Mouse (Mus musculus): ENCODE measurements around the gene Pptc7.

Gene Pptc7

DNA sequence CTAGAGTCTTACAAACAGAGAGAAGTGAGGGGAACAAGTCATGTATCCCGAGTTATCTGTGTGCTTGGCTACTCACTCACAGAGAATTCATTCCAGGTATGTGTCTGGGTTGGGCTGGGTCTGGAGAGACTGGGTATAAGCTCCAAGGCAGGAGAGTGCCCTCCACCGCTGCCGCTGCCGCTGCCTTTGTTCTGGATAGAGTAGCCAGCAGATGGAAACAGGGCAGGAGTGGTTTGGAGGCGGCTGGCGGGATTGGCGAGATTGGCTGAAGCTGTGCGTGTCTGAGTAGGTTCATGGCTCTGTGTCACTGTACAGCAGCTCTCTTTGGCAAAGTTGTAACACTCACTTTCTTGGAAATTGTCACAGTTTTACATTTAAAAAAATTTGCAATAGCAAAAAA lies 39.4 kb downstream of the Pptc7 start:
- intact Hi-C loops (cut with DNase I) = loop anchor here (5.0 kb wide), 1 partner anchor 36 kb away; no protein-coding TSS in a partner anchor

DNA sequence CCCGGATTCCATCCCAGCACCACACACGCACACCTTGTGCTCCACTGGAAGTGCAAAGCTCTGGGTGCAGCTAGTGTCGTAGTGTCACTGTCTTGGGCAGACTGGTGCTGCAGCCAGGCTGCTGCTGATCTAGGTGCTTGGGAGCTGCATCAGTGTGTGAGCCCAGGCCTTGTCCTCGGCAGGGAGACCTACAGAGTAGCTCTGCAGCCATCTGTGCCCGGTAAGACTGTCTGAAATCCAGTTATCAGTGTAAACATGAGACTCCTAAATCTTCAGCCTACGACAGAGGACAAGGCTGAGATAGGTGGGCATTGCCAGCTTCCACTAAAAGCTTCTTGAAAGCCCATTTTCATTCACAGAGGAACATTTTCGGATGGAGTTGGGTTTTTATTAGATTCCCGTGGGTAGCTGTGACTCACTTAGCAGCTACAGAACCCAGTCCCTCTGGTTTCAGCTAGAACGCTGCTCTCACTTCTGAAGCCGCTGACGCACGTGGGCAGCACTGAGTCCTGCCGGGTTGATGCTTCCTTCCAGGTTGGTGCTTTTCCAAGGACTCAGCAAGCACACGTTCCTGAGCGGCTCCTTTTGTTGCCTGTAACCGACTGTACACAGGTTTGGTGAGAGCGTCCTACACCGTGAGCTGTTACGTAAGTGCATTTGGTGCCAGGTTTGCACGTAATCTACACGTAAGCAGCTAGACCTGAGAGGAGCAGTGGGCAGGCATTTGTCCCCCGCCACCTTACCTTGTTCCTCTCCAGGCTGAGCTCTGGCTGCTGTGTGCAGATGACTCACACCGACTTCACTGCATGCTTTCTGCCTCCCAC lies 40.7 kb downstream of the Pptc7 start:
- intact Hi-C loops (cut with DNase I) = loop anchor here (5.0 kb wide), 2 partner anchors 38 to 58 kb away; no protein-coding TSS in a partner anchor

DNA sequence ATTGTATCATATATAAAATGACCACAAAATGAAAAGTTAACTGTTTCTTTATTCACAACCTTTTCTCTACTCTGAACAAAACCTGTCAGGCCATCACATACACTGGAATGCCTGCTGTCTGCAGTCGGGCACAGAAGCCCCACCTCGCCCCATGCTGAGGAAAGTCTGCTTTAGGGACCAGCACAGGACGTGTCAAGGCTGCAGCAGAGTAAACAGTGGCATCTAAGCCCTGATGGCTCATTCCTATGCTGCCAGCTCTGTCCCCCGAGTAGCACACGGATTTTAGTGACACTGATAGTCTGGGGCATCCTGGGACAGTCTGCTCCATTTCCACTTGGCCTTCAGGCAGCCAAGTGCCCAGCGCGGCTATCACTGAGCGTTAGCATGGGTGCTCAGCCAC lies 41.3 kb downstream of the Pptc7 start:
- intact Hi-C loops (cut with DNase I) = loop anchor here (5.0 kb wide), 1 partner anchor 58 kb away; no protein-coding TSS in a partner anchor

- intact Hi-C loops (cut with DNase I) = loop anchor here (5.0 kb wide), 1 partner anchor 60 kb away; no protein-coding TSS in a partner anchor
These were observed 43.1 kb downstream of the Pptc7 start for GRCm38 (mm10) chr5:122327283-122327682.

DNA sequence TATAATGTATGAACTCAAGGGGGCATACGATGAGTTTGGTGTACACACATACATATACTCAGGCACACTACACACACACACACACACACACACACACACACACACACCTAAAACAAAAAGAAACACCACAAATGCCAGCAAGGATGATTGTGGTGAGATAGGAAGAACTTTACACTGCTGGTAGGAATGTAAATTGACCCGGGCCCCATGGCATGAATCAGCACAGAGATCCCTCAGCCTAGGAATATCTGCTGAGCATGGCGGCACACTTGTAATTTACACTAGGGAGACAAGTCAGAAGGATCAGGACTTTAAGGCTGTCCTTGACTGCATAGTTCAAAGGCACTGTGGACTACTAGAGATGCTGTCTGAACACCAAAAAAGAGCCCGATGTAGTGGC lies 46.1 kb downstream of the Pptc7 start:
- intact Hi-C loops (cut with DNase I) = no loop called here

GRCm38 (mm10) chr5:122334682-122335081 lies 50.5 kb downstream of the Pptc7 start:
- intact Hi-C loops (cut with DNase I) = no loop called here

- intact Hi-C loops (cut with DNase I) = no loop called here
These were observed 52.6 kb downstream of the Pptc7 start for GRCm38 (mm10) chr5:122336554-122337294.

GRCm38 (mm10) chr5:122342874-122343273 lies 58.7 kb downstream of the Pptc7 start:
- intact Hi-C loops (cut with DNase I) = loop anchor here (2.0 to 5.0 kb wide), 2 partner anchors 74 to 226 kb away; no protein-coding TSS in a partner anchor

DNA sequence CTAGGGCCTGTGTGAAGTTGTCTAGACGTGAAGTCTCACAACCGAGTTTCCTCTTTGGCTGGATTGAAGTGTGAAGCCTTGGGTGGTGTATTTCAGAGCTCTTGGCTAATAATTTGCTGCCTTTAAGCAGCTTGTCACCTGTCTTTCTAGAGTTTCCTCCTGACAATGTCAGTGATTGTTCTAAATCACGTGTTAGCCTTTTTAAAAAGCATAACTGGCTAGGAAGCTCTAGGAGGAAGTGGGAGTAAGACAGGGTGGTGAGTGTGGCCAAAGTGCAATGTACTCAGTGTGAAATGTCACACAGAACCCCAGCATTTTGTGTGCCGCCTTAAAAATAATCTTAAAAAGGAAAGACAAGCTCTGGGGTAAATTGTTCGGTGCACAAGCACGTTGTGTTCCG lies 59.6 kb downstream of the Pptc7 start:
- intact Hi-C loops (cut with DNase I) = loop anchor here (2.0 to 5.0 kb wide), 2 partner anchors 75 to 226 kb away; no protein-coding TSS in a partner anchor

DNA sequence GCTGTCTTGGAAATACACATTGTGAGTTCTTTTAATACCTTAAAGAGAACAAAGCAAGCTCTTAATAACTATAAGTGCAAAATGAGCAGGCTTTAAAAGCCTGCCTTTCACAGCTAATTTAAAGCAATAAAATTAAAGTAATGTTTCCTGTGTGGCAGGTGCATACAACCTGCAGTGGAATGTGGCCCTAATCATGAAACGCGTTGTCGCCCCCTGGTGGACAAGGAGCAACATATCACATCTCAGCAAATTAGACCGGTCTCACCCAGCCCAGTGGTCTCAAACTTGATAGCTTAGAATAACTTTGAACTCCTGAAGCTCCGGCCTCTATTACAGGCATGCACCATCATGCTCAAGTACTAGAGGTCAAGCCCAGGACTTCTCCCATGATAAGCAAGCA lies 60.1 kb downstream of the Pptc7 start:
- intact Hi-C loops (cut with DNase I) = loop anchor here (5.0 kb wide), 1 partner anchor 227 kb away; no protein-coding TSS in a partner anchor

DNA sequence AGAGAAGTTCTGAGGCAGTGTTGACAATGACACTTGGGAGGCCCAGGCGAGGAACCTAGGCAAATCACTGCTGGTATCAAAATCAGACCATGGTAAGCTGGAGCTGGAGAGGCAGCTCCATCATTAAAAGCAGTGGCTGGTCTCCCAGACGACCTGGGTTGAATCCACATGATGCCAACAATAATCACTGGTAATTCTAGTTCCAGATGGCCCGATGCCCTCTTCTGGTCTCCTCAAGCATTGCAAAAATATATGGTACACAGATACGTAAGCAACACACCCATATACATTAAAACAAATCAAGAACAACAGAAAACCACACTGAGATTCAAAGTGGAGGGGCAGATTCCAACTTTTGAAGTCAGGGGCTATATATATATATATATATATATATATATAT lies 61.6 kb downstream of the Pptc7 start:
- intact Hi-C loops (cut with DNase I) = no loop called here

DNA sequence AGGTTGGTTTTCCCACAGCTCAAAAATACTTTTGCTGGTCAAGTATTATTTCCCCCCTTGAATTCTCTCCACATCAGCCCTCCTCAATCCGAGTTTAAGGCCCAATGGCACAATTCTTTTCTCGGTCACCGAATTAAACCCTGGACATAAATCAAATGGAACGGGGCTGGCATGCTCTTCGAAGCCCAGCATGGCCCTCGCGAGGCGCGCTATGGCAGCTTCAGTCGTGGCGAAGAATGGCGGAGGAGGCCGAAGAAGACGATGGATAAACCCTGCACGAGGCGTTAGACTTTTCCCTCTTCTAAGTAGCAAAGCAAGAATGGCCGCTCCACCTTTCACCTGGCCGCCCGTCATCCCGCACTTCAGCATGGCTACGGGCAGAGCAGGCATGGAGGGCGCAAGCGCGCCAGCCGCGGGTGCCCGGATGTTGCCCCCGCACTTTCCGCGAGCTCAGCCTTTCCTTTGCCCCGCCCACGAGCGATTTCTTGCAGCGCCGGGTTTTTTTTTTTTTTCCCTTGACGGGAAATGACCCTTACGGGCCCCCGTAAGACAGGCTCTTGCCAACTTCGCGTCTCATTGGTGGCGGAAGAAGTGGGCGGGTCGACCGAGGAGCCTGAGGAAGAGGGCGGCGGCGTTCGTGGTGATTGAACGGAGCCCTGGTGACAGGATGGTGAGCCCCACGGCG lies 69.8 kb downstream of the Pptc7 start, which contains the start of the genes Rad9b and Vps29:
Gene Rad9b, minus strand, starts transcription at position 427 of the 685 bp plus-strand sequence.
Gene Vps29, plus strand, starts transcription at position 563 of the 685 bp plus-strand sequence.
- intact Hi-C loops (cut with DNase I) = no loop called here

- intact Hi-C loops (cut with DNase I) = no loop called here
These were observed 70.4 kb downstream of the Pptc7 start for GRCm38 (mm10) chr5:122354492-122355067.

GRCm38 (mm10) chr5:122371591-122372191 lies 87.5 kb downstream of the Pptc7 start, which contains the start of gene Gpn3:
Gene Gpn3, plus strand, starts transcription at chr5:122371876.
- intact Hi-C loops (cut with DNase I) = no loop called here

- intact Hi-C loops (cut with DNase I) = no loop called here
These were observed 88.1 kb downstream of the Pptc7 start, which contains the start of gene Fam216a for GRCm38 (mm10) chr5:122372192-122372769. Gene Fam216a, minus strand, starts transcription at chr5:122372364.

GRCm38 (mm10) chr5:122372878-122373277 lies 88.7 kb downstream of the Pptc7 start:
- intact Hi-C loops (cut with DNase I) = no loop called here

All from adrenal gland (tissue).